Mouse (Mus musculus) hindbrain, embryonic 10.5 days (tissue): Measurements from ENCODE around the gene Styxl1. TPM values are rescaled to one million over a fixed set of nuclear protein-coding genes. Genes with fewer than 3 reads are reported as not detected.

Source experiments
- DNase-seq: peaks from one replicate; pipeline ENCODE4 v3.0.0-alpha.2; 2017; ENCODE audit warnings: low spot score
- H3K27ac ChIP-seq: fragments of 300-500 bp; sonication (generic); 2 replicates; pipeline ENCODE4 v1.5.1; 2016; ENCODE audit warnings: mild to moderate bottlenecking, moderate library complexity
- H3K27me3 ChIP-seq: fragments of 300-500 bp; sonication (generic); 2 replicates; pipeline ENCODE4 v1.6.1; 2016; ENCODE audit warnings: mild to moderate bottlenecking; ENCODE audit not compliant: poor library complexity, insufficient read depth, severe bottlenecking
- H3K36me3 ChIP-seq: fragments of 300-500 bp; sonication (generic); 2 replicates; pipeline ENCODE4 v1.6.1; 2016; ENCODE audit warnings: mild to moderate bottlenecking, moderate library complexity
- H3K4me1 ChIP-seq: fragments of 300-500 bp; sonication (generic); replicated peaks from 2 replicates; pipeline ENCODE4 v1.6.1; 2016; ENCODE audit warnings: mild to moderate bottlenecking
- H3K4me3 ChIP-seq: fragments of 300-500 bp; sonication (generic); 2 replicates; pipeline ENCODE4 v1.5.1; 2016; ENCODE audit warnings: mild to moderate bottlenecking, moderate library complexity
- H3K9me3 ChIP-seq: fragments of 300-500 bp; sonication (generic); 2 replicates; pipeline ENCODE4 v1.6.1; 2016; ENCODE audit warnings: mild to moderate bottlenecking, moderate library complexity
- WGBS: fragments of 180-500 bp; shearing (Covaris S2); methylation state at CpG from one replicate; pipeline ENCODE4 v1.1.7; 2016; 5-methylcytosine and 5-hydroxymethylcytosine counted together
- polyA plus RNA-seq: library from polyadenylated mRNA; unstranded; fragments of >200 nt; fragmentation: Nextera tagmentation; extraction: Ambion mirVana; gene quantifications from 2 replicates; pipeline ENCODE4 v1.2.1, GENCODE M21; 2016

The Styxl1 gene
- polyA plus RNA-seq, 1 experiment from 2014 or later = 0.43 TPM

DNA sequence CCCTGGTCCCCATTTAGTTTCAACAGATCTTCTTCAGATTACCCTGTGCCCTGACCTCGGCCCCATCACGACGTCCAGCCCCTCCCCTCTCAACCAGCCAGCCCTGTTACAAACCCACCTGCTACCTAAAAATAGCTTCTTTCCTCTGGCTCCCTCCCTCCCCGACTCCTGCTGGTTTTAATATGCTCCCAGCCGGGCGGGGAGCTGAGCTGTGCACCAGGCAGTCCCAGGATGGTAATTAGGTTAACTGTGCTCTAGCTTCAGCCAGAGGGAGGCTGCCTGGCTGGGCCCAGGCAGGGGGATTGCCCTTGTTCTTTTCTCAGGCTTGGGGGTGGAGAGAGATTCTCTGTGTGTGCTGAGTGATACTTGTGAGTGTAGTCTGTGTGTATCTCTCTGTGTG is 22.7 kb upstream of the Styxl1 start:
- DNase-seq = no peak
- H3K27ac ChIP-seq = peak overlapping the region; percentile 76
- H3K4me1 ChIP-seq = peaks cover 30% of the 10 kb centered on the region
- no peaks in the 10 kb centered on the region for H3K9me3 ChIP-seq
- H3K4me3 ChIP-seq = no peak overlapping the region
- H3K36me3 ChIP-seq = no peaks in the 10 kb centered on the region
- 0 out of 2 replicates have a peak, but pooled peaks cover 4% of the 10 kb centered on the region for H3K27me3 ChIP-seq
- 2% methylated on average over 6 of the region's 6 CpGs for WGBS

DNA sequence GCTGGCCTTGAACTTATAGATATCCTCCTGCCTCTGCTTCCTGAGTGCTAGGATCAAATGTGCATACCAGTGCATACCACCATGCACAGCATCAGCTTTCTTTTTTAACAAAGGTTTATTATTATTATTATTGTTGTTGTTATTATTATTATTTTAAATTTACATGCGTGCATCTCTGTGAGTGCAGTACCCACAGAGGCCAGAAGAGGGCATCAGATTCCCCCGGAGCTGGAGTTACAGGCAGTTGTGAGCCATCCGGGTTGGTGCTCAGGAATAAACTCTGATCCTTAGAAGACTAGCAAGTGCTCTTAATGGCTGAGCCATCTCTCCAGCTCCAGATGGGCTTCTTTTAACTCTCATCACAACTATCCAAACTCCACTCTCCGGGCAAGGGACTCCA is 21.6 kb upstream of the Styxl1 start:
- Histone ChIP-seq H3K4me3 (no peak overlapping the region), H3K9me3 (no peaks in the 10 kb centered on the region), H3K27me3 (peaks cover 7% of the 10 kb centered on the region; the same call in 1 of the 2 replicates), H3K36me3 (no peaks in the 10 kb centered on the region), H3K4me1 (peaks cover 35% of the 10 kb centered on the region), H3K27ac (no peak overlapping the region)
- peak; percentile 30 for DNase-seq
- WGBS = 49% methylated on average over 4 of the region's 4 CpGs

DNA sequence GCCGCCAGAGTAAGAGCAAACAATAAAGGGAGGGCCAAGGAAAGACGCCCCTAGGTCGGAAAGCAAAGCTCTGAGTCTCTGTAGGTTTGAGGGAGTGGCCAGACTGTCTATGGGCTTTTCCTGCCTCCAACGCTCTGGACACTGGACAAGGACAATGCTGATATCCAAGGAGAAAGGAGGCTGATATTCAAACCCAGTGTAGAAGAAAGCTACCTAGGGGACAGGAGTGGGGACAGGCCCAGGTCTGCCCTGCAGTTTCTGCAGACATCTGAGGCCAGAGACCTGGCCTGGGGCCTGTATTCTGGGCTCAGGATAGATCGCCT is 16.6 kb upstream of the Styxl1 start:
- Histone ChIP-seq H3K4me3 (peak overlapping the region; percentile 34), H3K27ac (peak overlapping the region; percentile 86), H3K4me1 (peaks cover 17% of the 10 kb centered on the region), H3K27me3 (peaks cover 4% of the 10 kb centered on the region; the same call in 1 of the 2 replicates), H3K36me3 (peaks cover 25% of the 10 kb centered on the region), H3K9me3 (no peaks in the 10 kb centered on the region)
- 9% methylated on average over 5 of the region's 5 CpGs for WGBS
- DNase-seq = no peak

DNA sequence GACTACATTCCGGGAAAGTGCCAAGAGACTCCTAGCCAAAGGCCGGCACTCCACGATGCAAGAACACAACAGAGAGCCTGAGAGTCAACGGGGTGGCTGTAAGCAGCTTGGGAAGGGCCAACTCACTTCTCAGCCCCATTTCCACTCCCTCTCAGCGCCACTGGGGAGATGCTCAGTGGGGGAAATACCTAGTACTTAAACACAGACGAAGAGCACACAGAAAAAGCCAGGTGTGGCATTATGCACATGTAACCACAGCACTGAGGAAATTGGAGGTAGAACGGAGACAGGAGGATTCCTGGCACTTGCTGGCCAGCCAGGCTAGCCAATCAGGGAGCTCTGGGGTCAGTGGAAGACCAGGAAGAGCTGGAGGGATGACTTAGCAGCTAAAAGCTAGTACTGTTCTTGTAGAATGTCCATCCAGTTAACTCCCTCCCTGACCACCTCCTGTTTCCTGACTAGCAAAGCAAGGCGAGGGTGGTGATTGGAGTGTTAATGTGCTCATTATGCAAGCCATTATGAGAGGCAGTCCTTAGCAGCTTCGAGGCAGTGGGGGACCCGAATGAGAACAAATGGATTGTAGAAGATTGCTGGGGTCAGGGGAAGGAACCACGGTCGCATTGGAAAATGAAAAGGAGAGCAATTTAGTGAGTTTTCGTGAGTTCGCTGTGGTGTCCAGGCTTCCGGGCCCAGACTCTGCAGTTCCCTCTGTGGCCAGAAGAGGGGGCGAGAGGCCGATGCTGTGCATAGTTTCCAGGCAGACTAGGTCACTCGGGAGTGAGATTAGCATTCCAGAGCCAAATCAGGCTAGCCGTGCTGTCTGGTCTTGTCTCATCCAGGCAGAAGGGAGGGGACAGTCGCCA is 16.0 kb upstream of the Styxl1 start:
- DNase-seq = peak; percentile 92
- Histone ChIP-seq H3K36me3 (peaks cover 31% of the 10 kb centered on the region), H3K27ac (peak overlapping the region; percentile 86), H3K4me3 (peak overlapping the region; percentile 34), H3K9me3 (no peaks in the 10 kb centered on the region), H3K27me3 (peaks cover 4% of the 10 kb centered on the region; the same call in 1 of the 2 replicates), H3K4me1 (peaks cover 17% of the 10 kb centered on the region)
- WGBS = 12% methylated on average over 20 of the region's 20 CpGs

DNA sequence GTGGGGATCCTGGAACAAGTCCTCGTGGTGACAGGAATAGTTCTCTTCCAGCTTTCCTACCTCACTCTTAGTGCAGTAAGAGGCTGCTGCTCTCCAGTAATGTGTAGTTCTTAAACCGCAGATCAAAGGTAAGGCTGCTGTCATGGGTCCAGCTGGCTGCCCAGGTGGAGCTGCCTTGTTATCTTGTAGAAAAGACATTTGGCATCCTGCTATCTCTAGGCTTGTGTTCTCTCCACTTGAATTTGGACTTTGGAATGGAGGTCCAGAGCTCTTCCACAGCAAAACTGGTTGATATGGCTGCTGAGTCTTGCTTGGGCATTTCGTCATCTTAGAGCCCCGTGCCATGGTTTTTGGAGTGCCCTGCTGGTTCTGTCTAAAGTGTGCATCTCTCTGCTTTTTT is 4.7 kb upstream of the Styxl1 start:
- 95% methylated on average over 4 of the region's 4 CpGs for WGBS
- DNase-seq = no peak
- Histone ChIP-seq H3K36me3 (peaks cover 79% of the 10 kb centered on the region), H3K4me1 (peaks cover 23% of the 10 kb centered on the region), H3K27ac (no peak overlapping the region), H3K4me3 (no peak overlapping the region), H3K9me3 (no peaks in the 10 kb centered on the region), H3K27me3 (no peaks in the 10 kb centered on the region)

DNA sequence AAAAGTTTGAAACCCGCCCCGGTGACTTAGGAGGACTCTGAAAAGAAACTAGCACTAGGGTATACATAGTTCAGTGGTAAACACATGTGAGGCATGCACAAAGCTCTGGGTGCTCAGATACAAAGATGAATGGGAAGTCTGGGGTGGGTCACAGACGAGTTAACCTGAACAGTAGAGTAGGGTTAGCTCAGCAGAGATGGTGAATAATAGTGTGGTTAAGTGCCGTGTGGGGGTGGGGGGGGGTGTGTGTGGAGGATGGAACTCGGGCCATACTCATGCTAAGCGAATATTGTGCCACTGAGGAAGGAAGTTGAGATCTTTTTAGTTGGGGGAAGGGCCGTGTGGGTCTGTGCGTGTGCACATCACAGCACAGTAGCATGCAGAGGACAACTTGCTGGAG is 2.1 kb upstream of the Styxl1 start:
- peaks cover 53% of the 10 kb centered on the region for H3K36me3 ChIP-seq
- H3K27ac ChIP-seq = no peak overlapping the region
- peaks cover 35% of the 10 kb centered on the region for H3K4me1 ChIP-seq
- peak overlapping the region; percentile 86; the same call in 1 of the 2 replicates for H3K4me3 ChIP-seq
- 84% methylated on average over 8 of the region's 8 CpGs for whole genome bisulfite sequencing
- no peak for DNase-seq
- H3K27me3 ChIP-seq = no peaks in the 10 kb centered on the region
- no peaks in the 10 kb centered on the region for H3K9me3 ChIP-seq

DNA sequence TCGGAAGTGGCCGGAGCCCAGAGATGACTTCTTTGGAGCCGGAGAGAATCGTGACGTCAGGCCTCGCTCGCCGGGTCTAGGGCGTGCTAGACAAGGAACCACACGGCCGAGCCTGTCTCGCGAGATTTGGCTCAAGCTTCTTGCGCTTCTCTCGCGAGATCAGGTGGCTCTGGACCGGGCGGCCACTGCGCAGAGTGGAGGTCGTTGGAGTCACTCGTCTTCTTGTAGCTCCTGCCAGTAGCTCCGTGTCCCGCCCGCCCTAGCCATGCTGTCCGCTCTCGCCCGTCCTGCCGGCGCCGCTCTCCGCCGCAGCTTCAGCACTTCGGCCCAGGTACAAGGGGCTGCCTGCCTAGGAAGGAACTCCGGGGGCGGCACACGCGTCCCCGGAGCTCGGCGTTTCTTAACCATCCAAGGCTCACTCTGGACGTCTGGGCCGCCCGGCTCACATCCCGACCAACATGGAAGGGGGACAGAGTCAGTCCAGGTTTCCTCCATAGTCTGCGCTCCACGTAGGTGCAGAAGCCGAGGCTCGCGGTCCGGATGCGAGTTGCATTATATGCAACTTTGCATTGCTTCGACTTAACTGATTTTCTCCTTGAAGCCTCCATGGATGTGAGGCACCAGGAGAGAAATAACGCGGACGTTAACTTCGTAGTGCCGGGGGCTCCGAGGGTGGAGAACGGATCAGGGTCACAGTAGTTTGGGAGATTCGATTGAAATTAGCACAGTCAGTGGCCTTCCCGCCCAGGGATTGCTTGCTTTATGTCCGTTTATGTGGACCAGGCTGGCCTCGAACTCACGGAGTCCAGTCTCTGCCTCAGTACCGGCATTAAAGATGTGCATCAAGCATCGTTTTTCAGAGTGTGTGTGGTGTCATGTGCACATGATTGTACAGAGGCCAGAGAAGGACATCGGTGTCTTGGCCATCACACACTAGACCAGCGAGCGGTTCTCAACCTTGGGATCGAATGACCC is 573 bp upstream of the Styxl1 start, which contains the start of gene Mdh2:
Mdh2 (plus strand) TSS at position 10 of the 975 bp plus-strand sequence.
- whole genome bisulfite sequencing = 2% methylated on average over 70 of the region's 70 CpGs
- DNase-seq = peak; percentile 100

DNA sequence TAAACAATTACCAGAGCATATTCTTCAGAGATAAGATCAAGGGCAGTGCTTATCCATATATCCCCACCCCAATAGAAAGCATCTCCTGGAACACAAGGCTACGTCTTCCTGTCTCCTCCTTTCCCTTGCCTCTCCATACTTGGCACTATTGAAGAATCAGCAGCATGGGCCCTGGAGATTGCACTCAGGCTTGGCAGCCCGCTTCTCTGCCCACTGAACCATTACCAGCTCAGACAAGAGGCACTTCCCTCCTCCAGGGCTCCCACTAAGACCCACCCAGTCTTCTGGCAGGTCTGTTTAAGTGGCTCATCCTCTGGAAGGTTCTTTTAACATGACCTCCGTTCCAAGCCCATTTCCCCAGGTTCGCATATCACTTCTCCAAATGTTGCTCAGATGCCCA is 1.6 kb downstream of the Styxl1 start:
- no peak for DNase-seq
- H3K36me3 ChIP-seq = peaks cover 16% of the 10 kb centered on the region
- H3K4me1 ChIP-seq = peaks cover 35% of the 10 kb centered on the region
- H3K27ac ChIP-seq = no peak overlapping the region
- H3K27me3 ChIP-seq = no peaks in the 10 kb centered on the region
- no peak overlapping the region for H3K4me3 ChIP-seq
- WGBS = 82% methylated on average over 4 of the region's 4 CpGs
- H3K9me3 ChIP-seq = no peaks in the 10 kb centered on the region

More for the DNA sequence above, 573 bp upstream of the Styxl1 start, which contains the start of gene Mdh2:
- Histone ChIP-seq H3K4me1 (peaks cover 35% of the 10 kb centered on the region), H3K27ac (peak within 1 kb of the TSS; percentile 95), H3K36me3 (peaks cover 38% of the 10 kb centered on the region), H3K4me3 (peak within 1 kb of the TSS; percentile 86), H3K9me3 (no peaks in the 10 kb centered on the region), H3K27me3 (no peaks in the 10 kb centered on the region)

DNA sequence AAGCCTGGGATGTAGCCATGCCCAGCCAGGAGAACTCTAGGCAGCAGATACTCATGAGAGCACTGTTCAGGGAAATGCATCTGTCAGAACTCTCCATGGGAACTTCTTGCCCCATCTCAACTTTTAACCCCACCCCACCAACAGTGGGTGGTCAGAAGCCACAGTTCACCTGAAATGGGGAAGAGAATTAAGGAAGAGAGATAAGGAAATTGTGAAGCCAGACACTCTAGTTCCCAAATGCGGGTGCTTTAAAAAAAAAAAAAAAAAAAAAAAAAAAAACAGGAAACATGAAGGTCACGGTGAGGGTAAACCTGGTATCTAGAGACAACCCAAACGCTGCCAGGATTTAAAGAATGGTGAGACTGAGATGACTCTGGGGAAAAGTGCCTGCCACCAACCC is 5.7 kb downstream of the Styxl1 start:
- no peaks in the 10 kb centered on the region for H3K36me3 ChIP-seq
- whole genome bisulfite sequencing = 69% methylated on average over 3 of the region's 3 CpGs
- peaks cover 8% of the 10 kb centered on the region for H3K4me1 ChIP-seq
- no peaks in the 10 kb centered on the region for H3K27me3 ChIP-seq
- no peak overlapping the region for H3K4me3 ChIP-seq
- DNase-seq = no peak
- no peak overlapping the region for H3K27ac ChIP-seq
- no peaks in the 10 kb centered on the region for H3K9me3 ChIP-seq

DNA sequence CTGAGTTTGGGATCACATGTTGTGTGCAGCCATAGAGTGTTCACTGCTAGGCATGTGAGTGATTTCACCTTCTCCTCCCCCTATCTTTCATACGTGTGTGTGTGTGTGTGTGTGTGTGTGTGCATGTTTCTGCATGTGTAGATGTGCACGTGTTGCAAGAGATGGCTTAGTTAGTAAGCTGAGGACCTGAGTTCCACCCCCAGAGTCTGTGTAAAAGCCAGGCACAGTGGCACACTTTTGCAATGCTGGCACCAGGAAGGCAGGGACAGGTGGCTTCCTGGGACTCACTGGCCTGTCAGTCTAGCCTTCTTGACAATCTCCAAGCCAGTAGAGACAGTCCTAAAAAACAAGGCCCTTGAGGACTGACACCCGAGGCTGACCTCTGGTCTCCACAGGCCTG is 13.2 kb downstream of the Styxl1 start:
- WGBS = 67% methylated on average over 3 of the region's 3 CpGs
- H3K4me1 ChIP-seq = no peaks in the 10 kb centered on the region

DNA sequence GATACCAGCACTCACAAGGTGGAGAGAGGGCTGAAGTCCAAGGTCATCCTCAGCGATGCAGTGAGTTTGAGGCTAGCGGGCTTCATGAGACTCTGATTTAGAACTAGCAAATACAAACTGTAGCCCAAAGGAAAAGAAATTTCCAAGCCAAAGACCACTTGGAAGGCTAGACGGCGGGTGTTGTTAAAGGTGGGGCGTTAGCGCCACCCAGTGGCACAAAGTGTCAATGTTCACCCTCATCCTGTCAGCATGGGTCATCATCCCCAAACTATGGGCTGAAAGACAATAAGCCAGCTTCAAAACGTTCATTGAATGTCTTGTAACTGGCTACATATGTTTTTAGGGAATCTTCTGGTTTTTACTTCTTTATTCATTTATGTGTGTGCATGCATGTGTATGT is 14.7 kb downstream of the Styxl1 start:
- H3K4me3 ChIP-seq = no peak overlapping the region

More for the DNA sequence above, 13.2 kb downstream of the Styxl1 start:
- no peak overlapping the region for H3K27ac ChIP-seq
- H3K4me3 ChIP-seq = no peak overlapping the region
- 0 out of 2 replicates have a peak, but pooled peaks cover 5% of the 10 kb centered on the region for H3K27me3 ChIP-seq
- H3K36me3 ChIP-seq = no peaks in the 10 kb centered on the region
- no peaks in the 10 kb centered on the region for H3K9me3 ChIP-seq
- no peak for DNase-seq

DNA sequence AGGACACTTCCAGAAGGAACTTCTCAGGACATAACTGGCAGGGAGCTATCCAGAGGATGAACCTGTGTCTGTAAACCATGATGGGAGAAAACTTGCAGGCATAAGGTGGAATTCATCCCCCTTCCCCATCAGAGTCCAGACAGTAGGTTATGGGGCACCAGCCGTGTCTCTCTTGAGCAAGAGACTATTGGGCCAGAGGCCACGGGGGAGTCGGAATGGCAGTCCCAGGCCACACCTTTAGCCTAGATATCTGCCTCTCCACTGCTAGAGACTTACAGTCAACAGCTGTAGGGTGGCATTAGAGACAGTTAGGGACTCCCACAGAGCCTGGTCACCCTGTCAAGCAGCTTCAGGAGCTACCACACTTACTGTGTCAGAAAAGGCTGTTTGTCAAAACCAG is 16.3 kb downstream of the Styxl1 start:
- Histone ChIP-seq H3K36me3 (no peaks in the 10 kb centered on the region), H3K4me1 (no peaks in the 10 kb centered on the region), H3K9me3 (no peaks in the 10 kb centered on the region), H3K4me3 (no peak overlapping the region), H3K27ac (no peak overlapping the region), H3K27me3 (0 out of 2 replicates have a peak, but pooled peaks cover 5% of the 10 kb centered on the region)
- DNase-seq = no peak
- WGBS = 91% methylated on average over 3 of the region's 3 CpGs

More for the DNA sequence above, 14.7 kb downstream of the Styxl1 start:
- no peak overlapping the region for H3K27ac ChIP-seq
- H3K9me3 ChIP-seq = no peaks in the 10 kb centered on the region
- WGBS = 3% methylated on average over 7 of the region's 7 CpGs
- peak; percentile 78 for DNase-seq
- H3K27me3 ChIP-seq = 0 out of 2 replicates have a peak, but pooled peaks cover 5% of the 10 kb centered on the region
- H3K4me1 ChIP-seq = no peaks in the 10 kb centered on the region
- H3K36me3 ChIP-seq = no peaks in the 10 kb centered on the region
